Mouse (Mus musculus) left cerebral cortex, adult 18-20 months (tissue): ENCODE results near the gene Maco1. TPM values are rescaled to one million over a fixed set of nuclear protein-coding genes. Genes with fewer than 3 reads are reported as not detected.

Experiments used
- DNase-seq, 2 experiments: peaks; one replicate each; pipeline ENCODE4 v3.0.0; 2021 to 2022; ENCODE audit warnings: low spot score in 2 of 2, mixed read lengths in 1 of 2
- total RNA-seq, 2 experiments: library from RNA; stranded (reverse); gene quantifications; 2 replicates each; pipeline ENCODE4 v1.2.3; 2021

Gene Maco1
- total RNA-seq, 2 experiments from 2014 or later = 55.2 to 55.3 TPM

DNA sequence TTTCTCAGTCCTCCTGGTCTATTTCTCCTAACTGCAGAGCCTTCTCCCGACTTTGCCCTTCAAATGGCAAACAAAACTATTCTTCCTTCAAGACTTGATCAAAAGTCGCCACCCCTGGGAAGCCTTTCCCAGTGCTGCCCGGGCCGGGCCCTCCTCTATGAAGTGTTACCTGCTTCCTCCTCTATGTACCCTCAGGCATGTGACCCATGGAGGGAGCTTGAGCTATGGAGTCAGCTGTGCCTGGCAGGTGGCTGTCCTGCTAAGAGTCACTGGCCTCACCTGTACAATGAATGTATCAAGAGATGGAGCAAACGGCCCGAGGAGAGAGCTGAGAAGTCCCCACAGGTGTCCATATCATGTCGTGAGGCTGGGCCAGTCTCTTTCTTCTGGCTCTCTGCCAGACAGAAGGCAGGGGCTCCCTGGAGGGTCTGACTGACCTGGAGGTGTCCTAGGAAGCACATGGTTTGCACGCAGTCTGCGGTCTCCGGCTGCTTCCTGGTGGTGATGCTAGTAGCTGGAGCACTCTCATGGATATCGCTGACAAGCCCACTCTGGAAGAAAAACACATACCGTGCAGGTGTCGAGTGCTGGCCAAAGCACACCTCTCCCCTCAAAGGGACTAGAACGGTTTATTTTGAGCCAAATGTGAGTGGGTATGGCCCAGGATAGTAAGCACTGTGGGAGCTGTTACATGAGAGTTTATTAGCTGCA, 77.8 kb downstream of the Maco1 start:
- DNase-seq = no peak

DNA sequence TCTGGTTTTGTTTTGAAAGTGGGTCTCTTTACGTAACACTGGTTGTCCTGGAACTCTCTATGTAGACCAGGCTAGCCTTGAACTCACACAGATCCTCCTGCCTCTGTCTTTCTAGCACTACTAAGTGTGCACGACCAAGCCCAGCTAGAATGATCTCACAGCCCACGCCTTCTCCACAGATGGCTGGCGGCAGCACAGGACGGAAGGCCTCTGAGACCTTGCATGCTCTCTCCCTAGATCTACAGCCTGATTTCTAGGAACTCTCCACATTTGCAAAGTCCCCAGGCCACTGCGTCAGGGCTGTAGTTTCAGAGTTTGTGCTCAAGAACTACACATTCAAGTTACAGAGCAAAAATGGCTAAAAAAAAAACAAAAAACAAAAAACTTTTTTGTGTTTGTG, 79.0 kb downstream of the Maco1 start:
- DNase-seq = no peak

GRCm38 (mm10) chr4:134772805-134773674, 80.1 kb downstream of the Maco1 start:
- DNase-seq = no peak

DNA sequence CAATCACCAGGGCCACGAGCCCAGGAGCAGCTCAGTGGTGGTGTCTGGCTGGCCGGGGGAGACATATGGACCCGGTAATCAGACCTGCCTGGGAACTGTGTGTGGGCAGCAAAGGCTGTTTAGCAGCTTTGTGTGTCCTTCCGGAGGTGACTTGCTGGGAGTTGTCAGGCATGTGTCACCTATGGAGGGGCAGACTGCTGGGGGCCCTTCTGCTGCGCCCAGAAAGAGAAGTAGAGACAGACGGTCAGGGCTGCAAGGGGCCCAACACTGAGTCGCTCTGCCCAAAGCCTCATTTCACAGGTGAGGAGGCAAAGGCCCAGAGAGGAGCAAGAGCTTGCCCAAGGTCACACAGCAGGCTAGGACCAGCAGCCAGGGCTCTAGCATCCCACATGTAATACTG, 83.3 kb downstream of the Maco1 start:
- DNase-seq = no peak

DNA sequence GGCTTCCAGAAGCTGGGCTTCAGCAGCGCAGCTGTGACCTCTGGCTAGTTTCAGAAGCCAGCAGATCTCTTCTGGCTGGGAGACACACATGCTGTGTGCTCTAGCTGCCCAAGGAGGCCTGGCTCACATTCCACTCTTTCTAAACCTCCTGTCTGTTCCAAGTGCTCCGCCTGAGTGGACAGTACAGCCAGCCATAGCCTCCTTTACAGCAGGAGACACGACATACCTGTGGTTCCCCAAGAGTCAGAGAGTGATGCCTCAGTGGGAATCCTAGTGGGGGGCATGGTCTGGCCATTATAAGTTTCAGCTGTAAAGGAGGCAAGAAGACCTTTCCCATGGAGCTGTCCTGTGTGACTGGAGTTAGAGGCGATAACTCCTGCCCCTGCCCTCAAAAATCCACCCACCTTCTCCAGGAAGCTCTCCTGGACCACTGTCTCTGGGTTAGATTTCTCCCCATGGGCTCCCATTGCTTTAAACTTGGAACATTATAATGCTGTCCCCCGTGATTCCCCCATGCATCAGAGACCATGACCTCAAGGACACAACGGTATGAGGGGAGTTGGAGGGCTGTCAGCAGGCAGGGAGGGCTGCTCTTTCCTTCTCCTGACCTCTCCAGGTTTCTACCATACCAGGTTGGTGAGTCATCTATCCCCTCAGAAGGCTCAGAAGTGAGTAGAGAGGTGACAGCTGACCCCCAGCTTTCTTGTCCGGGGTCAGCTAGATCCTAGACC, 83.9 kb downstream of the Maco1 start:
- no peak for DNase-seq

GRCm38 (mm10) chr4:134768226-134768888, 84.8 kb downstream of the Maco1 start:
- DNase-seq = no peak

DNA sequence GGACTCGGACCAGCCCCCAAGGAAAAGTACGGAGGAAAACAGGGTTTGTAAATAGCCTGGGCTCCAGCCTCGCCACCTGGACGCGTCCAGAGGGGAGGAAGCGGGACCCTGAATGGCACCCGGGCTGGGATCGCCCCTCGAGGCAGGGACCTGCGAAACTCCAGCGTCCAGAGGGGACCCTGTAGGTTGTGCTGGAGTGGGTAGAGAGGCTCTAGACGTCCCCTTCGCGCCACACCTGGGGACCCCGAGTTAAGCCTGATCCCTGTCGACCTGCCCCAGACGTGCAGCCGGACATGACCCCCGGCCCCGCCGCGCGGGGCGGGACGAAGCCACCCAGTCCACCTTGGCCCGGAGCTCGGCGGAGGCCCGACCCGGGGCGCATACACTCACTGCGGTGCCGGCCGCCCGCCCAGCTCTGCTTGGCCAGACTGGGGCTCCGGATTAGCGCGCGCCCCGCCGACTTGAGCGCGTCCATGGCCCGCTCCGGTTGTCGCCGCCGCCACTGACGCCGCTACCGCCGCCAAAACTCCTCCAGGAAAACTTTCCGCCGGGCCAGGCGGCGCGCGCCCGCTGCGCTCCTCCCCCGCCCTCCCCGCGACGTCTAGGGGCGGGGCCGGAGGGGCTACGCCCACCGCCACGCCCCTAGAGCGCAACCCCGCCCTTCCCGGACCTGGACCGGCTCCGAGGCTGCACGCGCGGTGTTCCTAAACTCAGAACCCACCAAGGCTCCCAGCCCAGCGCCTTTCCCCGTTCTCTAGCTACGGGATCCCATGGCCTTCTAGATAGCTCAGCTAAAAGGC, 85.5 kb downstream of the Maco1 start, which contains the start of gene Ldlrap1:
Ldlrap1 (minus strand) TSS at position 599 of the 800 bp plus-strand sequence.
- peak; percentile 63 to 67 for DNase-seq

- DNase-seq = no peak
These were observed 86.2 kb downstream of the Maco1 start for GRCm38 (mm10) chr4:134766904-134767425.

- DNase-seq = no peak
These were observed 86.9 kb downstream of the Maco1 start for GRCm38 (mm10) chr4:134766277-134766676.

DNA sequence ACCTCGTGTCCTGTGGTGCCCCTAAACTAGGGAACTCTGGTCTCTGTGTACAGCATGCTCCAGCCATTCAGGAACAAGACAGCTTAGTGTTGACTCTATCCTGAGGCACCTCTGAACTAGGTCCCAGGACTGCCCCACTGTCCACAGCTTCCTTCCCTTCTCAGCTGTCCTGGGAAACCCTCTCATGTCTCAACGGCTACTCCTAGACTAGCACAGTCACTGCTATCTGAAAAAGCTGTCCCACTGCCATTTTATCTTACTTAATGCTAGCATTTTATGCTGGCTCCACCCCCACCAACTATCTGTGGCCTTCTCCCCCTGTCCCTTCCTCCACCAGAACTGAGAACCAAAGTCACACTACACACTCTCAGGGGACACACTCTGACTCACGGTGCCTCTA, 88.8 kb downstream of the Maco1 start:
- no peak for DNase-seq

GRCm38 (mm10) chr4:134762360-134762759, 90.8 kb downstream of the Maco1 start:
- no peak for DNase-seq

- no peak for DNase-seq
These were observed 92.3 kb downstream of the Maco1 start for GRCm38 (mm10) chr4:134760793-134761201.

DNA sequence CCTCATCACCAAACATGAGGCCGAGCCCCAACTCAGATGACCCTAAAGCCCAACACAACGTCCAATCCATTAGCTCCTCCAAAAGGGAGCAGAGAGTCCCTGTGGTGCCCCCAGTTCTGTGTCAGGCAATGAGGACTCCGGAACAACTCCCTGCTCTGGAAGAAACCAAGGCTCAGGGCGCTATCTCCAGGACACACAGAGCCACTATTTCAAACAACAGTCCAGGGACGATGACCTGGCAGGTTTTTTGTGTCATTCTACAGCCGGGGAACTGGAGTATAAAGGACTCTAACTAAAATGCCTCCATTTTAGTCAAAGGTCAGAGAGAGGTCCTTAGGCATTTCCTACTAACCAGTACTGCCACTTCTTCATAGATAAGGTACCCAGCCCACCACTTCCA, 92.9 kb downstream of the Maco1 start:
- no peak for DNase-seq

DNA sequence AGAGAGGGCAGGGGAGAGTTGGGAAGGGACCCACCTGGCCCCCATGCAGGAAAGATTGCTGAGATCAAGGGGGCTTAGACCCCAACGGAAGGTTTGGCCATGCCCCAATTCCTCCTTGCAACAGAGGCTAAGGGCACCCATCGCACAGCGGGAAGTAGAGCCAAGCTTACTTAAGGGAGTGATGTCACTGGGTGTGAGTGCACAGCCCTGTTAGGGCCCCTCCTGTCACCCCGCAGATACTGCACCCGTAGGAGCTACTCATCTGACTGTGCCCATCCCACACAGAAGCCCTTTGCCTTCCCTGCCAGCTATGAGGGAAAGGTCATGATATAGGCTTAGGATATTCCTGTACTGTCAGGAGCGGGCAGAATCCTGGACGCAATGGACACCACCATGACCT, 93.6 kb downstream of the Maco1 start:
- no peak for DNase-seq

DNA sequence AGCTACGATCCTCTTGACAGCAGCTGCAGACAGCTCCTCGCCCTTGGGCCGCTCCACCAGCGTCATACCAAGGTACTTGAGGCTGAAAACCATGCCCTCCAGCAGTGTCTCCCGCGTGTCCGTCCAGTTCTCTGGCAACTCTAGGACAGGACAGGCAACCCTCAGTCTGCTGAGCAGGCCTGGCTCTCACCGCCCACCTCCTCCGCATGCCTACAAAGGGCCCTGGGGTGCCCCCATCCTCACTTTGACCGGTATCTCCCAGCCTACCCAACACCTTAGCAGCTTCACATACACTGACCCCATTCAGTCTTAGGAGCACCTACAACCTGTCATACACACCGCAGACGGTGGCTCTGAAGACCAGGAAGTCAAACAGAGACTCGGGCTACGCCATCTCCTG, 94.2 kb downstream of the Maco1 start:
- no peak for DNase-seq

DNA sequence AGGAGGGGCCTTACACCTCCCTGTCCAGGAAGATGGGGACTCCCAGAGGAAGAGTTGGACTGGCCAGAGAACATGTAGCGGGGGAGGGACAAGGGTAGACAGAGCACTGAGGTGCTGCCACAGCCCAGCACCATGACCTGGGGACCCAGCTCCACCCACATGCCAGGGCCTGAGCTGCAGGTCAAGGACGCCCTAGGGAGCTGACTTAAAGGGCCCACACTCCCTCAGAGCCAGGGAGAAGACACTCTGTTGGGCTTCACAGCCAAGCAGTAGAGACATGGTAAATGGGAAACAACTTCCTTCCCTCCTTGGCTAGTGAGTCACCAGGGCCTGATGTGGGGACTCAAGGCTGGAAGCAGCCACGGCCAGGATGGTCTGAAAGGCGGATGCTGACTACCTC, 94.8 kb downstream of the Maco1 start:
- DNase-seq = no peak

- no peak for DNase-seq
These were observed 96.2 kb downstream of the Maco1 start for GRCm38 (mm10) chr4:134756953-134757352.

DNA sequence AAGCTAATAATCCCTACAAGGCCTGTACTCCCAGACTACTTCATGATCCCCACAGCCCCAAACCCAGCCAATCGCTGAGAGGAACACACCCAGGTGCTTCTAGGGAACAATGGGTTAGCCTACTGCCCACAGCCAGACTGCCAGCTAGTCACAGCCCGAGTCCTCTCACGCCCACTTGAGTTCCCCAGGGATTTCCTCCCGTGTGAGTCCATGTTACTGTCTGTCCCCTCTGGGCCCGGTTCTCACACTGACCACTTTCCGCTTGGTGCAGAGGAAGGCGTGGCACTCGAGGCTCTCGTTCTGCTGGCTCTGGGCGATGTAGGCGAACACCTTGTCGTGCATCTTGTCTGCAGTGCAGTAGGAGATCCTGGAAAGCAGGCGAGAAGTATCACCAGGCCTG, 98.2 kb downstream of the Maco1 start:
- no peak for DNase-seq

DNA sequence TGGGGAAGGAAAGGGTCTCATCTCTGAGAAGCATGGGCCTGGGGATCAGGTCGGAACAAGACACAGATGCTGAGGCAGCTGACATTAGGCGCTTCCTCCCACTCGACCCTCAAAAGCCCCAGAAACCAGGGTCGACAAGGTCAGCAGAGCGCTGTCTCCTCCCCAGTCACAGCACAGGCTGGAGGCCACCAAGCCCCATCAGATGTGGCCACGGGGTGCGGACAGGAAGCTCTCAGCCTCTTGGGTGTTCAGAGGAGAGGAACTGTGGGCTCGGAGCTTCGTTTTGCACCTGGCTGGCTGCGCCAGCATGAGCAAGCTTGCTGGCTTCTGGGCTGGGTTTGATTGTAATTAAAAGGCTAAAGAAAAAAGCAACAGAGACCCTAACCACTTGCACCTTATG, 98.8 kb downstream of the Maco1 start:
- no peak for DNase-seq
